Mouse (Mus musculus) limb, embryonic 15.5 days (tissue): Measurements from ENCODE around the gene Baz2a. TPM values are rescaled to one million over a fixed set of nuclear protein-coding genes. Genes with fewer than 3 reads are reported as not detected.
A peak's percentile ranks its signal among the peaks of the same experiment; 100 is the strongest.
"Not testable (repeated sequence)": the region's sequence is repeated elsewhere in the genome, so short reads cannot be mapped to it uniquely, and the experiment has no call there.

Experiments used
- ATAC-seq: fragments of 200-750 bp; cut with Nextera tagmentation; 2 replicates; pipeline ENCODE4 v1.8.0; 2017; ENCODE audit warnings: low read depth, moderate TSS enrichment; ENCODE audit not compliant: insufficient number of reproducible peaks, low FRiP score, low TSS enrichment
- H3K27ac ChIP-seq: fragments of 300-500 bp; sonication (generic); 2 replicates; pipeline ENCODE4 v1.5.1; 2015; ENCODE audit warnings: moderate library complexity, mild to moderate bottlenecking, inconsistent platforms
- H3K27me3 ChIP-seq: fragments of 300-500 bp; sonication (generic); 2 replicates; pipeline ENCODE4 v1.6.1; 2015; ENCODE audit warnings: inconsistent platforms
- H3K36me3 ChIP-seq: fragments of 300-500 bp; sonication (generic); 2 replicates; pipeline ENCODE4 v1.6.1; 2015; ENCODE audit warnings: inconsistent platforms
- H3K4me1 ChIP-seq: fragments of 300-500 bp; sonication (generic); 2 replicates; pipeline ENCODE4 v1.6.1; 2015; ENCODE audit warnings: inconsistent platforms
- H3K4me2 ChIP-seq: fragments of 300-500 bp; sonication (generic); 2 replicates; pipeline ENCODE4 v1.6.1; 2015; ENCODE audit warnings: mild to moderate bottlenecking, inconsistent platforms
- H3K4me3 ChIP-seq: fragments of 300-500 bp; sonication (generic); 2 replicates; pipeline ENCODE4 v1.5.1; 2015; ENCODE audit warnings: mild to moderate bottlenecking, inconsistent platforms
- H3K9ac ChIP-seq: fragments of 300-500 bp; sonication (generic); 2 replicates; pipeline ENCODE4 v1.6.1; 2015; ENCODE audit warnings: inconsistent platforms
- H3K9me3 ChIP-seq: fragments of 300-500 bp; sonication (generic); 2 replicates; pipeline ENCODE4 v1.6.1; 2016; ENCODE audit warnings: inconsistent platforms
- WGBS: fragments of 180-500 bp; shearing (Covaris S2); methylation state at CpG from one replicate; pipeline ENCODE4 v1.1.7; 2015; 5-methylcytosine and 5-hydroxymethylcytosine counted together
- polyA plus RNA-seq: library from polyadenylated mRNA; unstranded; fragments of >200 nt; fragmentation: Nextera tagmentation; extraction: Ambion mirVana; gene quantifications from 2 replicates; pipeline ENCODE4 v1.2.1, GENCODE M21; 2015

The Baz2a gene
- 10.4 TPM in 2 replicates for polyA plus RNA-seq

- ATAC-seq, result no peak; the same call in 1 of the 2 replicates
- Histone ChIP-seq H3K36me3 (peaks cover 41% of the 10 kb centered on the region), H3K4me2 (peak within 1 kb of the TSS; percentile 85), H3K9me3 (no peaks in the 10 kb centered on the region), H3K4me3 (peak within 1 kb of the TSS; percentile 85), H3K27me3 (no peaks in the 10 kb centered on the region), H3K27ac (peak within 1 kb of the TSS; percentile 91), H3K9ac (peak within 1 kb of the TSS; percentile 74), H3K4me1 (peaks cover 44% of the 10 kb centered on the region)
- WGBS, result 2% methylated on average over 20 of the region's 20 CpGs
Measured at GRCm38 (mm10) chr10:128091564-128092505, at the start of gene Baz2a. Gene Baz2a, plus strand, starts transcription at chr10:128091577.

- H3K9me3 ChIP-seq, result no peaks in the 10 kb centered on the region
- H3K4me1 ChIP-seq, result peaks cover 71% of the 10 kb centered on the region
- 75% methylated on average over 4 of the region's 4 CpGs for WGBS
- H3K27ac ChIP-seq, result no peak overlapping the region
- H3K36me3 ChIP-seq, result peaks cover 68% of the 10 kb centered on the region
- no peak overlapping the region for H3K9ac ChIP-seq
- ATAC-seq, result no peak
- H3K4me3 ChIP-seq, result no peak overlapping the region
- H3K27me3 ChIP-seq, result no peaks in the 10 kb centered on the region
- H3K4me2 ChIP-seq, result no peak overlapping the region
Measured at GRCm38 (mm10) chr10:128041636-128042035, 49.7 kb upstream of the Baz2a start.

GRCm38 (mm10) chr10:128042466-128042865 is 48.9 kb upstream of the Baz2a start:
- Histone ChIP-seq H3K9me3 (no peaks in the 10 kb centered on the region), H3K27me3 (no peaks in the 10 kb centered on the region), H3K27ac (0 out of 2 replicates have a peak overlapping the region, but pooled peaks have one; percentile 27), H3K4me2 (no peak overlapping the region), H3K4me3 (no peak overlapping the region), H3K4me1 (peaks cover 66% of the 10 kb centered on the region), H3K9ac (no peak overlapping the region), H3K36me3 (peaks cover 74% of the 10 kb centered on the region)
- ATAC-seq, result no peak
- 96% methylated on average over 3 of the region's 3 CpGs for WGBS

- H3K4me1 ChIP-seq, result peaks cover 61% of the 10 kb centered on the region
- no peak overlapping the region for H3K4me3 ChIP-seq
- H3K36me3 ChIP-seq, result peaks cover 79% of the 10 kb centered on the region
- no peak for ATAC-seq
- H3K27me3 ChIP-seq, result no peaks in the 10 kb centered on the region
- 0 out of 2 replicates have a peak overlapping the region, but pooled peaks have one; percentile 17 for H3K9ac ChIP-seq
- peak overlapping the region; percentile 35; the same call in 1 of the 2 replicates for H3K27ac ChIP-seq
- no peaks in the 10 kb centered on the region for H3K9me3 ChIP-seq
- no peak overlapping the region for H3K4me2 ChIP-seq
- WGBS, result 60% methylated on average over 3 of the region's 3 CpGs
Measured at GRCm38 (mm10) chr10:128043041-128043835, 48.1 kb upstream of the Baz2a start.

- no peak overlapping the region for H3K27ac ChIP-seq
- no peak overlapping the region for H3K4me2 ChIP-seq
- H3K4me3 ChIP-seq, result no peak overlapping the region
- H3K27me3 ChIP-seq, result no peaks in the 10 kb centered on the region
- peaks cover 14% of the 10 kb centered on the region for H3K4me1 ChIP-seq
- no peak for ATAC-seq
- H3K9ac ChIP-seq, result no peak overlapping the region
- H3K36me3 ChIP-seq, result peaks cover 78% of the 10 kb centered on the region
- 95% methylated on average over 8 of the region's 8 CpGs for WGBS
- no peaks in the 10 kb centered on the region for H3K9me3 ChIP-seq
Measured at GRCm38 (mm10) chr10:128048157-128048556, 43.2 kb upstream of the Baz2a start.

- H3K36me3 ChIP-seq, result peaks cover 67% of the 10 kb centered on the region
- H3K4me2 ChIP-seq, result no peak overlapping the region
- no peak overlapping the region for H3K27ac ChIP-seq
- H3K27me3 ChIP-seq, result no peaks in the 10 kb centered on the region
- no peaks in the 10 kb centered on the region for H3K9me3 ChIP-seq
- peaks cover 2% of the 10 kb centered on the region for H3K4me1 ChIP-seq
- no peak overlapping the region for H3K9ac ChIP-seq
- WGBS, result 99% methylated on average over 2 of the region's 2 CpGs
- H3K4me3 ChIP-seq, result no peak overlapping the region
- ATAC-seq, result no peak
Measured at GRCm38 (mm10) chr10:128049741-128050140, 41.6 kb upstream of the Baz2a start.

- ATAC-seq, result no peak
- H3K36me3 ChIP-seq, result peaks cover 63% of the 10 kb centered on the region
- H3K4me1 ChIP-seq, result no peaks in the 10 kb centered on the region
- H3K4me3 ChIP-seq, result no peak overlapping the region
- WGBS, result 79% methylated on average over 2 of the region's 2 CpGs
- H3K9ac ChIP-seq, result no peak overlapping the region
- H3K27ac ChIP-seq, result no peak overlapping the region
- H3K4me2 ChIP-seq, result no peak overlapping the region
- no peaks in the 10 kb centered on the region for H3K9me3 ChIP-seq
- no peaks in the 10 kb centered on the region for H3K27me3 ChIP-seq
Measured at GRCm38 (mm10) chr10:128050355-128050754, 41.0 kb upstream of the Baz2a start.

GRCm38 (mm10) chr10:128051589-128051988 is 39.8 kb upstream of the Baz2a start:
- no peak overlapping the region for H3K27ac ChIP-seq
- H3K4me2 ChIP-seq, result no peak overlapping the region
- H3K4me1 ChIP-seq, result no peaks in the 10 kb centered on the region
- no peak for ATAC-seq
- H3K27me3 ChIP-seq, result no peaks in the 10 kb centered on the region
- 96% methylated on average over 5 of the region's 5 CpGs for WGBS
- H3K9me3 ChIP-seq, result no peaks in the 10 kb centered on the region
- peaks cover 51% of the 10 kb centered on the region for H3K36me3 ChIP-seq
- H3K9ac ChIP-seq, result no peak overlapping the region
- no peak overlapping the region for H3K4me3 ChIP-seq

GRCm38 (mm10) chr10:128052136-128052535 is 39.2 kb upstream of the Baz2a start:
- peaks cover 46% of the 10 kb centered on the region for H3K36me3 ChIP-seq
- H3K9me3 ChIP-seq, H3K4me2 ChIP-seq, ATAC-seq, H3K27me3 ChIP-seq, H3K9ac ChIP-seq, H3K4me3 ChIP-seq, H3K4me1 ChIP-seq, H3K27ac ChIP-seq: not testable (repeated sequence)
- 85% methylated on average over 1 of the region's 2 CpGs for WGBS

- ATAC-seq, result no peak
- Histone ChIP-seq H3K27ac (no peak overlapping the region), H3K4me3 (no peak overlapping the region), H3K4me2 (no peak overlapping the region), H3K9me3 (no peaks in the 10 kb centered on the region), H3K9ac (no peak overlapping the region), H3K27me3 (no peaks in the 10 kb centered on the region), H3K36me3 (peaks cover 39% of the 10 kb centered on the region), H3K4me1 (peaks cover 6% of the 10 kb centered on the region)
- WGBS, result 92% methylated on average over 8 of the region's 8 CpGs
Measured at GRCm38 (mm10) chr10:128053001-128053400, 38.4 kb upstream of the Baz2a start.

- Histone ChIP-seq H3K9me3 (no peaks in the 10 kb centered on the region), H3K27ac (peak overlapping the region; percentile 99), H3K36me3 (no peaks in the 10 kb centered on the region), H3K9ac (peak overlapping the region; percentile 82), H3K4me1 (peaks cover 19% of the 10 kb centered on the region), H3K4me2 (peak overlapping the region; percentile 65), H3K4me3 (peak overlapping the region; percentile 86), H3K27me3 (no peaks in the 10 kb centered on the region)
- under 1% methylated on average over 18 of the region's 18 CpGs for WGBS
- peak; percentile 8; the same call in 1 of the 2 replicates for ATAC-seq
Measured at GRCm38 (mm10) chr10:128058184-128058583, 33.2 kb upstream of the Baz2a start.
